Mouse (Mus musculus) gastrocnemius, adult 2 months (tissue): Measurements from ENCODE around the gene Rbm28. TPM values are rescaled to one million over a fixed set of nuclear protein-coding genes. Genes with fewer than 3 reads are reported as not detected.

ENCODE experiments used
- DNase-seq: peaks from one replicate; pipeline ENCODE4 v3.0.0; 2022
- H3K27ac ChIP-seq: fragments of 200-600 bp; 2 replicates; pipeline ENCODE4 v1.8.1; 2022; ENCODE audit warnings: mild to moderate bottlenecking
- H3K4me3 ChIP-seq: fragments of 200-600 bp; 2 replicates; pipeline ENCODE4 v1.8.1; 2022; ENCODE audit warnings: mild to moderate bottlenecking, moderate library complexity
- CTCF ChIP-seq: fragments of 200-600 bp; IDR thresholded peaks from 2 replicates; pipeline ENCODE4 v1.8.1; 2022; ENCODE audit warnings: antibody characterized with exemption, mild to moderate bottlenecking, moderate library complexity
- intact Hi-C: fragments of 180-260 bp; cut with DNase I; formaldehyde crosslinking; loops from one replicate; pipeline ENCODE4 v1.15.1; 2025
- microRNA-seq: library from miRNA; unstranded; fragments of <30 nt; microRNA quantifications from one replicate; pipeline ENCODE4 v1.2.0, GENCODE M21; 2021
- total RNA-seq, 2 experiments: library from RNA; stranded (reverse); gene quantifications; 2 replicates each; pipeline ENCODE4 v1.2.3; 2021

Rbm28 gene
- total RNA-seq, 2 experiments from 2014 or later: 16.3 to 18.4 TPM

- no peak overlapping the region for H3K27ac ChIP-seq
- TF ChIP-seq CTCF: no peak
- no peak for DNase-seq
- intact Hi-C loops: no loop called here
- no peak overlapping the region for H3K4me3 ChIP-seq
Observed at GRCm38 (mm10) chr6:29081826-29082363, 82.9 kb downstream of the Rbm28 start.

GRCm38 (mm10) chr6:29079291-29079690 is 85.5 kb downstream of the Rbm28 start:
- no peak for DNase-seq
- intact Hi-C loops: no loop called here
- no peak for TF ChIP-seq CTCF
- H3K4me3 ChIP-seq: no peak overlapping the region
- no peak overlapping the region for H3K27ac ChIP-seq

- no peak overlapping the region for H3K27ac ChIP-seq
- no peak for DNase-seq
- no peak overlapping the region for H3K4me3 ChIP-seq
- no peak for TF ChIP-seq CTCF
- intact Hi-C loops: no loop called here
Observed at GRCm38 (mm10) chr6:29074133-29074469, 90.7 kb downstream of the Rbm28 start.

Small RNA genes lying within 50 kb of the gene (microRNA-seq; reads per million reads assigned to microRNA genes)
- not detected for gene Gm24303

Other genes starting within 250 kb of the Rbm28 start
- under 1 TPM; 0.08 to 0.59 TPM for gene Lep, start 104.8 kb downstream of the Rbm28 start, total RNA-seq
- gene Prrt4, start 14.6 kb upstream of the Rbm28 start, total RNA-seq: under 1 TPM; 0.36 to 0.73 TPM
- 10 to 100 TPM in 1 of 2 experiments, 1 to 10 TPM in 1; 9.9 to 10.3 TPM for gene Impdh1, start 51.4 kb upstream of the Rbm28 start, total RNA-seq
- 1 to 10 TPM; 2.9 to 4.0 TPM for gene Hilpda, start 107.5 kb upstream of the Rbm28 start, total RNA-seq
- under 1 TPM in 1 of 2 experiments, not detected in 1; 0.25 TPM for gene Fam71f2, start 114.6 kb upstream of the Rbm28 start, total RNA-seq
- gene Fam71f1, start 154.1 kb upstream of the Rbm28 start, total RNA-seq: not detected
- 100 to 1,000 TPM in 1 of 2 experiments, 10 to 100 TPM in 1; 73.7 to 104 TPM for gene Calu, start 183.1 kb upstream of the Rbm28 start, total RNA-seq
- gene Opn1sw, start 223.5 kb upstream of the Rbm28 start, total RNA-seq: under 1 TPM; 0.17 to 0.18 TPM
- gene Ccdc136, start 231.3 kb upstream of the Rbm28 start, total RNA-seq: 10 to 100 TPM in 1 of 2 experiments, 1 to 10 TPM in 1; 9.6 to 10.5 TPM